Mouse (Mus musculus) heart, adult 11 months (tissue): ENCODE measurements around the gene Kif5a.
"Not testable (repeated sequence)": the region's sequence is repeated elsewhere in the genome, so short reads cannot be mapped to it uniquely, and the experiment has no call there.

ENCODE experiments used
- DNase-seq: peaks from one replicate; pipeline ENCODE4 v3.0.0; 2022

The Kif5a gene

DNA sequence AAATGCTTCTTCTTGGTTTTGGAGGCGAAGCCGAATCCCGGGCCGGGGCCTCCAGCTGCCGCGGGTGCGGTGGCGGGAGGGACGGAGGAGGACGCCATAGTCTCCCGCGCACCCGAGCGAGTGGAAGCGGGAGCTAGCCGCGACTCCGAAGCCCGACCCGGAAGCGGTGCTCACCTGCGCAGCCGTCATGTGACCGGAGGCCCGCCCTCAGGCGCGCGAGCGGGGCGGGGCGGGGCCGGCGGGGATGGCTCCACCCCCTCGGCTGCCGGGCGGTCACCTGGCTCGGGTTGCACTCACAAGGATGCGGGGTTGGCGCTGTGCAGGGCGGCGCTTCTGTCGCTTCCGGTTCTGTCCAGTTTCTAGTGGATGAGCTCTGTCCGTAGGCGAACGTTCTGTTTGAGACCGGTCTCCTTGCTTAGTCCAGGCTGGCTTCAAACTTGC, 51.7 kb downstream of the Kif5a start, which contains the start of gene Pip4k2c:
TSS of gene Pip4k2c (minus strand) at position 172 of the 441 bp plus-strand sequence.
- peak; percentile 99 for DNase-seq

DNA sequence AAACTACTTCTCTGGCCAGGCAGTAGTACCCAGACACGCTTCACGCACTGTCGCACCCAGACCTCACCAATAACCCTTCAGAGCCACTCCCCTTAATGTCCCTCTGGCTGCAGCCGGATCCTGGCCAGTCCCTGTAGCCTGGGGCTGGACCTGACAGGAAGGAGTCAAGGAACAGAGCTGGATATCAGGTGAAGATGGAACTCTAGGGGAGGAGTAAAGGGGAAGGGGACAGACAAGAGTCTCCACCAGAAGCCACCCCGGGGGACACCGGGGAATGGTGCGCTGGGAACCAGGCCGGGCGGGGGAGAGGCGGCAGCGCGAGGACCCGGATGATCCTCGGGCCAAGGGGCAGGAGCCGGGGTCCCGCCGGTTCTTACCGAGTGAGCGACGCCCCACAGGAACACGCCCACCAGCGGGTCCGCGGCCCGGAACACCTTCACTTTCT, 52.2 kb downstream of the Kif5a start:
- DNase-seq = peak; percentile 94

DNA sequence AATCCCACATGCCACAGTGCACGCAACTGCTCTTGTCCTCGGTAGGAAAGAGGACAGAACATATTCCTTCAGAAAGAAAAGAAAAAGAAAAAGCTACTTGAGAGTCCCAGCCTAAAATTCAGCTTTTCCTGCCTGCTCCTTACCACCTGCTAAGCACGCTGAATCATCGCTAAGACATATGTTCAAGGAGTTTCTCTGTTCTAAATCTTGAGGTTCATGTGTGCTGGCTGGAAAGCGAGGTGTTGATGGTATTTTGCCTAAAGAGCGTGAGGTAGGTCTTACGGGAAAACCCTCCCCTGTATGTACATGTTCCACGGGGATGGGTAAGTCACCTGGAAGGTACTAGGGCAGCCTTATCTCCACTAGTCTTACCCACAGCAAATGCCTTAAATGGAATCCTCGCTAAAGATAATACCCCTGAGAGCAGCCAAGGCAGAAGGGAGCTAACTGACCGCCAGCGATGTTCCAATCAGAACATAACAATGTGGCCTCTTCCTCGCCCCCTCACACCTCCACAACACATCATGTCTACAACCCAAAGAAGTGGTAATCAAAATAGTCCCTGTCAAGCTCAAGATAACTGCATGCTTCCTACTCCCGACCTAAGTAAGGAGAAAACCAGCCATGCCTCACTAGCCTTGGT, 53.1 kb downstream of the Kif5a start:
- no peak for DNase-seq

DNA sequence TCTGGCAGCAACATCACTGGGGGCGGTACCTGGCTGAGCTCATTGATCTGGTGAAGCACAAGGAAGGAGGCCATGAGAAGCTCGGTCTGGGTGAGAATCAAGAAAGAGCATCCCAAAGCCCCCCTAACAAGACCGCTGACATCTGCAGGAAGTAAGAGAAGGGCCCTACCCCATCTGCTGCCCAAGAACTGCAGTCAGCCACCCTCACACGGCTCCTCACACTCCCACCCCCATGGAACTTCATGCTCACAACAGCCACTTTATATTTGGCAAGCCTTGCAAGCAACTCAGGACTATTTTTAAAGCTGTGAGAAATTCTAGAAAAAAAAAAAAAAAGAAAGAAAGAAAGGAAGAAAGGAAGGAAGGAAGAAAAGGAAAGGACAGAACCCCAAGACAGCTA, 54.2 kb downstream of the Kif5a start:
- no peak for DNase-seq

DNA sequence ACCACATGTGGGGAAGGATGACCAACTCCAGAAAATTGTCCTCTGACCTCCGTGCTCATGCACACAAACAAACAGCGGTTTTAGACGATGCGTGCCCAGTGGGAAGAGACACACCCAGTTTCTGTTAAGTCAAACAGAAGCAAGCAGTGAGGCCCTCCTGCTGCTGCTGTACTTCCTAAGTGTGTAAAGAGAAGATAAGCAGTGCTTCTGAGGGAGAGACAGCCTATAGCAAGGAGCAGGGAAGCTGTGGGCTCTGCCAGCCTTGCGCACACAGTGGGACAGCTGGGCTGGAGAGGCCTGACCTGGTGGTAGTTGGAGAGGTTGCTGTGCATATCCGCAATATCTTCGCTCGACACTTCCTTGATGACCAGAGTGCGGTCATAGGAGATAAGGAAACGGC, 57.8 kb downstream of the Kif5a start:
- no peak for DNase-seq

DNA sequence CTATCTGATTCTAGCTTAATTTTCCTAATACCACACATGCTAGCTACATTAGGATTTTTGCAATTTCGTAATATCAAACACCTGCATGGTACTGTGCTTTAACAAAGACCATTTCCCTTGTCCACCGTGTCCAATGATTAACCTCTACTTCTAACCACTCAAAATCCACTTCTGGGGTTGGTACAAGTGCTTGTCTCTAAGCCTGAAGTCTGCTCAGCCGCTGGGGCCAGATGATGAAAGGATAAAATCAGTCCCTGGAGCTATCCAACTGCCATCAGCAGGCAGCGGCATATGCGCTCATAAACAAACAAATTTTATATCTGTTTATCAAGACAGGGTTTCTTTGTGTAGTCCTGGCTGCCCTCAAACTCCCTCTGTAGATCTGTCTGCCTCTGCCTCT, 58.6 kb downstream of the Kif5a start:
- no peak for DNase-seq

DNA sequence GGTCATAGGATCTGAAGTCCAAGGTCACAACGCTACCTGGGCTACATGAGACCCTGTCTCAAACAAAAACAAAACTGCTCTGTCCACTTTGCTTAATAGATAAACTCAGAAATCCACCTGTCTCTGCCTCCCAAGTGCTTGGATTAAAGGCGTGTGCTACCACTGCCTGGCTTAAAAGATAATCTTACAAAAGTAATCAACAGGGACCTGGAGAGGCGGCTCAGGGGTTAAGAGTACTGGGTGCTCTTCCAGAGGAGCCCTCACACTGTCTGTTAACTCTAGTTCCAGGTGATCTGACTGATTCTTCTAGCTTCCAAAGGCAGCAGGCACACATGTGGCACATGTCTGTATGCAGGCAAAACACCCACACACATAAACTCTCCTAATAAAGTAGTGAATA, 60.0 kb downstream of the Kif5a start:
- DNase-seq = no peak

DNA sequence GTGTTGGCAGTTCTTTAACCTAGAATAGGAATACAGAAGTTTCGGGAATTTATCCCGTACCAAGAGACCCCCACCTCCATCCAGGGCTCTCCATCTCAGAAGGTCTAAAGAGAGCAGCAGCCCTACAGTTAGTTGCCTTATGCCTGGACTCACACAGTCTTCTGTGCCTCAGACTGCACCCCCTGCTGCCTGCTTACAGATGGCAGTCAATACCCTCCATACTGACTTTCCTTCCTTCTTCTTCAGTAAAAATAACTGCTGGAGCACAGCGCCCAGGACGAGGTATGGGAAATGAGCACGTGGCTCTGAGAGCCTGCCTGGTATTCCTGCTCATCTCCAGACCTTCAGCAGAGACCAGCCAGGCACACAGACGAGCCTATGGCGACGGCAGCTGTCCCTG, 62.9 kb downstream of the Kif5a start:
- peak; percentile 85 for DNase-seq

DNA sequence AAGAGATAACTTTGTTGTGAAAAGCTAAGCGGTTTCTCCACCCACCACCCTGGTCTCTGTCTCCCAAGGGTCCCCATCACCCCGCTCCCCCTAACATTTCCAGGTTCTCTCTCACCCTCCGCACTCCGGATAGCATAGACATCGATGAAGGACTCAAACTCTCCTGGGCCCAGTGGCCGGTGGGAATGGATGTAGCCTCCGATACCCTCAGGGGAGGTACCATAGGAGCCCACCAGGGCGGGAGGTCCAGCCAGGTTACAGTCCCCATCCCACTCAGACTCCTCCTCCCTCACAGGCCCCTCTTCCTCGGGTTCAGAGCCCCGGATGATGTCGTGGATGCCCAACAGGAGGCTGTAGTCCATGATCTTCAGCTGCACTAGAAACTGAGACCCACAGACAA, 63.7 kb downstream of the Kif5a start:
- peak; percentile 93 for DNase-seq

DNA sequence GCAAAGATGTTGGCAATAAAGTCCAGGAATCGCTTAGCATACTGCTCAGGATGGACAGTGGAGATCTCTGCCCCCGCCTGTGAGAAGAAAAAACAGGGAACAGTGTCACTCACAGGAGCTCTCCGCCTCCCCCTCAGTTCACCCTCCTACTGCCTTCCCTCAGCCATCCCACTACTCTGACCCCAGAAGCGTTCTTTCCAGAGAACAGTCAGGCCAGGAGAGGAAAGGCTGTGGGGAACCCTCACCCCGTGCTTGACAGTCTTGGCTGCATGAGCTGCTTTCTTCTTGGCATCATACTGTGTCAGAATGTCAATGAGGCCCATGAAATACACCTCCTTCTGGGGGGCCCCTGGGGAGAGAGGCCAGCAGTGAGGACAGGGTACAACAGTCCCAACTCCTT, 64.1 kb downstream of the Kif5a start:
- peak; percentile 92 for DNase-seq

DNA sequence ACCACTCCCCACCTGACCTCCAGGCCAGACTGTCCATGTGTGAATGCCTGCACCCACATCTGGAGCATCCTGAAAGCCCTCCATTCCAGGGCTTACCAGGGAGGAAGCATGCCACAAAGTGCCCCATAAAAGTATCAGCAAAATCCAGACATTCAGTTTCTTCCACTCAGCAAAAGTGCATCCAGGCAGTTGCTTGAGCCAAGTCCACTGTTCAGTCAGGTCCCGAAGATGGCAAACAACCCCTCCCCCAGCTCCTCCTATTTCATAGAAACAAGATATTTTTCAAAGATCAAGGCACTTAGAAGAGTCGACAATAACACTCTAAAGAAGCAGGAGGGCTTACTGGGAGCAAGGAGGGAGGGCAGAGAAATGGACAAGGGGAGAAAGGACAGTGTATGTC, 64.7 kb downstream of the Kif5a start:
- DNase-seq = no peak

DNA sequence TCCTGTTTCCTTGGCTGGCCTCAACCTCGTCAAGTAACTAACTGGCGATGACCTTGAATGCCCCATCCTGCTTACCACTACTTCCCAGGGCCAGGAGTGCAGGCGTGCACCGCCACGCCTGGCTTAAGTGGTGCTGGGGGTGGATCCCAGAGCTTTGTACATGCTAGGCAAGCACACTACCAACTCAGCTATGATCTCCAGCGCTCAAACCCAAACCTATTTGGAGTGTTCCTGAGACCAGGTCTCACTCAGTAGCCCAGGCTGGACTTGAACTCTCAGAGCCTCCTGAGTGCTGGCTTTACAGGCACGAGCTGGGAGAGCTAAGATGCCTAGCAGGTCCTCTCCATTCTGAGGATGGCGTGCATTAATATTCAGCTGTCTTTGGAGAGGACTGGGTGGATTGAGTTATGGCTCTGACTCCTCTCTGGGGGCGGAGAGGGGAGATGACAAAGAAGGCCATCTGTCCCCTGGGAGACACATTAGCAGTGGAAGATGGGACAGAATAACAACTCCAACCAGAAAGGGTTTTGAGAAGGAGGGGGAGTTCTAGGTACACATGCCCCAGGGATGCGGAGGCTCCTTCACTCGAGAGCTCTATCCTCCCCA, 65.5 kb downstream of the Kif5a start:
- DNase-seq = peak; percentile 91

DNA sequence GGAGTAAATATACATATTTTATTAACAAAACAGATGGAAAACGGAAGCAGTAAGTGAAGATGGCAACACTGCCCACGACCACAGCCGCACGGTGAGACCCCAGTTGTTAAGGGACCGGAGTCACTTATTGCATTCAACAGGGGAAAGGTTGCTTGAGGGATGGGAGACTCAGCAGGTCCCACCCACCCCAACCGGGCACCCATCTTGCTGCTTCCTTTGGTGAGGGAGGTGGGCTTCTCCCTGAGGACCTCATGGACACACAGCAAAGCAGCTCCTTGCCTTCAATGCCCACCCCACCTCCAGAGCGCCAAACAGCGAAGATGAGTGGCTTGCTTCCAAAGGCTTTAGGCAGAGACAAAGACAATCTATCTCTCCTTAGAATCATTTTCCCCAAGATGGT, 66.0 kb downstream of the Kif5a start:
- peak; percentile 93 for DNase-seq

DNA sequence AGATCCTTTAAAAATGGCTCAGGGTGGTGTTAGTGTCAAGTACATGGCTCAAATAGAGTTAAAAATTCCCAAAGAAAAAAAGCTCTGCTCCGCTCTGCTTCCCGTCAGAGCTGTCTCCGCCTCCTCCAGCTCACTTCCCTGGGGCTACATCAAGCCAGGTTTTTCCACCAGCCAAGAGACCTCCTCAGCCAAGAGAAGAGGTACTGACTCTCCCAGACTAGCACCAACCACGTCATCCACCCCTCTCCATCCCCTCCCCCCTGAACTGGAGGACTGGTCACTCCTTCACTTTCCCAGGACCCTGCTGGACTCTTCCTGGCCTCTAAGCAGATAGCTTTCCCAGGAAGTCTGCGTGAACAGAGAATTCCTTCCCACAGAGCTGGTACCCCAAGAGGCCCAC, 66.8 kb downstream of the Kif5a start:
- peak; percentile 99 for DNase-seq

DNA sequence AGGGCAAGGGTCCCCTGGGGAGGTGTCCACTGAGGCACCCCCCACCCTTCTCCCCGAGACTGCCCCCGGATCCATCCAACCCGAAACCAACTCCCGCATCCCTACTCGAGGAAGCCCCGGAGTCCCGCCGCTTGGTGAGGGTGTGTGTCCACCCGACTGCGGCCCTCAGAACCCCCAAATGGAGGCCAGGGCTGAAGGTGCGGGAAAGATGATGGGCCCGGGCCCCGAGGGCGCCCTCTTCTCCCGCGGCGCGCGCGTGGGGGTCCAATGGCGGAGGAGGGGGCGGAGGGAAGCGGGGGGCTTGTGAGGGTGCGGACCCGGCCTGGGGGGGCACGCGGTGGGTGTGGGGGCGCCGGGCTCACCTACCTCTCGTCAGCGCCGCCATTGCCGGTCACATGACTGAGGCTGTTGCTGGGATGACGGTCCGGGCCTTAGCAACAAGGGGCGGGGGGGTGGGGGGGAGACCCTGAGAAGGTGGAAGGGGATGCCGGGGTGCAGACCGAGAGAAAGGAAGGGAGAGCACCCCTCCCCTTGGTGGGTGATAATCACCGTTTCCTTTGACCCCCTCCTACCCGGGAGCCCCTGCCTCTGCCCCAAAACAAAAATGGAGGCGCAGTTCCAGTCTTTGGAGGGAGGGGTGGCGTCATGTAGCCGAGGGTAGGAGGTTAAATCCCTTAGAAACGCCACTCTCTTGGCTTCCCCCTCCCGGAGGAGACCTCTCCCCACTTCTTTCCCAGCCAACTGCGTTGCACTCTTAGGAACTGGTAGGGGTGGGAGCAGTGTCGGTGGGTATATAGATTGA, 67.6 kb downstream of the Kif5a start, which contains the start of gene Dtx3:
TSS of gene Dtx3 (minus strand) at position 401 of the 802 bp plus-strand sequence.
- DNase-seq = peak; percentile 97

DNA sequence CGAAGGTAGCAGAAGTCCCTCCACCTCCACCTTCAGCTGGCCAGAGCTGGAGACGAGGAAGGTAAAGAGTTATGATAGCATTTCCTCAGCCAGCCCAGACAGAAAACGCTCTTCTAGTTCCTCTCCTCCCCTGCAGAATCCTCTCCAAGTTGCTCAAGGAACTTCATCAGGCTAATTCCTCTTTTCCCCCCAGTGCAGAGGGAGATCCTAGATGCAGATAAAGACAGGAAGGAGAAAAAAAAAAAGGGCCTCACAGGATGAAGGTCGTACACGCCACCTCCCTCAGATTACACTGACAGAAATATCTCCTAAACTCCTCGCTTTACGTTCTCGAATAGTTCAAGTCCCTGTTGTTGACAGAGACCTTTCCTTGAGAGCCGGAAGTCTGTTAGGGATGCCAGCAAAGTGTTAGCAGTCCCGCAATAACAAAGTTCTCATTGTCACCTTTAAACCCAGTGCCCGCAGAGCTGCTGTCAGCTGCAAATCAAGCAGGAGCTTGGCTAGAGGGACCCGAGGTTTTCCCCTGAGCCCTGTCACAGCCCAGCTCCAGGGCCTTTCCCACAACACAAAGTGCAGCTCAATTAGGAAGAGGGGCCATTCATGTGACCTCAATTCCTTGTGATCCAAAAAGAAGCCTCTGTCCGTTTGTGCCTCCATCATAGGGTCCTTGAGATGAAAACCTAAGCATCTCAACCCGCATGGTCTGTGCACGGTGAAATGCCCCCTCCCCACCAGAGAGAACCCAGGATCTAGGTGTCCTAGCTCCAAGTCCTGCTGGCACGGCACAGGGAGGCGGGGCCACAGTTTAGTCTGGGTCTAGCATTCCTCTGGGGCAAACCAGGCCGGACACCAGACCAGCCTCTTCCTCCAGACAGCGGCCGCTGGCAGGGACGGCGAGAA, 68.5 kb downstream of the Kif5a start:
- peak; percentile 98 for DNase-seq

DNA sequence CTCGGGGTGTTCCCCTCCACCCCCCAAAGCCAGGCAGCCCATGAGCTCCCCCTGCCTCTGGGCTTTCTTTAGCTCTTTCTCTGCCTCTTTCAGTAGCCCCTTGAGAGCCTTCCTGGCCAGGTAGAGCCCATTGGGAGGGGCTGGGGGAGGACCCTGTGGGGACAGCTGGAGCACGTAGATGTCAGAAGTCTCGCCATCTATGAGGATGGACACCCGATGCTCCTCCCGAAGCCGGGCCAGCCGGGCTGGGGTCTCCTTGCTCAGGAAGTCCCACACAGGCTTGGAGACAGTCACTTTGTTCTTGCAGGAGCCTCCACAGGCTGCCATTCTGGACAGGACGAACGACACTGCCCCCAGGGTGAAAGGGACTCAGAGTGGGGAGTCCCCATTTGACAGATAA, 70.1 kb downstream of the Kif5a start:
- peak; percentile 93 for DNase-seq

DNA sequence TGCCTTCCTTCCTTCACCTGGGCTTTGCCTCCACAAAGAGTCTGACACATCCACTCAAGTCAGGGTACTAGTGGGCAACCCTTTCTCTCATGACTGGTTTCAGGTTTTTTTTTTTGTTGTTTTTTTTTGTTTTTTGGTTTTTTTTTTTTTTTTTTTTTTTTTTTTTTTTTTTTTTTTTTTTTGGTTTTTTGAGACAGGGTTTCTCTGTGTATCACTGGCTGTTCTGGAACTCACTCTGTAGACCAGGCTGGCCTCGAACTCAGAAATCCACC, 71.2 kb downstream of the Kif5a start:
- not testable (repeated sequence) for DNase-seq

DNA sequence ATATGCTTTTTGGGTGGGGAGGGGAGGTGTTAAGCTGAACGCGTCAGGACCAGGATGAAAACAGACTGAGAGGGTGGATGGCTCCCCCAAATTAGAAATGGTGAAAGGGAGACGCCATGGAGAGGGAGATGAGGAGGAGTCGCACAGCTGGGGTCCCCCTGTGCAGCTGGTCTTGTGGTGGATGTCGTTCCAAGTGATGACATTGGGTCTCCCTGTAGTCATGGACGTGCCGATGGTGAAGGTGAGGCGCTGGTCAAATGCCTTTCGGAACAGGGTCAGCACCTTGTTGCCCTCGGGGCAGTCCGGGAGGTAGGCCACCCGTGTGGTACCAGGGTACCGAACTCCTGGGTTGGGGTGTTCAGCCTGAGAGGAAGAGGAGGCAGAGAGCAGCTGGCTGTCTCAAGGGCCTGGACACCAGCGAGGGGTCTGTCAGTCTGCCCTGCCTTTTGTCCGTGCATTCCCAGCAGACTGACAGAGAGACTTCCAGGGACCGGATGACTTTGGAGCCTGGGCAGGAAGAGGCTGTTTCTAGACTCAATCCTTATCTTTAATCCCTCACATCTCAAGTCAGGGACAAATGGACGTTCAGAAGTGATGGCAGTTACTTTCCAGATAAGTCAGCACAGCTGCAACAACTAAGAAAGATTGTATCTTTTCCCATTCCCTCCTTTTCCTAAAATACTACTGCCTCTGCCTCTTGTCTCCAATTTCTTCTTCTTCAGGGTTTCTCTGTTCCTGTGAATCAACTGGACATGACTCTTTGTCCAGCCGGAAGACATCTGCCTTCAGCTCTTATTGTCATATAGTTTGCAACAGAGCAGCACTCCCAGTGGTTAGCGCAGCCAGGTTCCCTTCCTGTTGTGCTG, 71.7 kb downstream of the Kif5a start:
- DNase-seq = peak; percentile 94

DNA sequence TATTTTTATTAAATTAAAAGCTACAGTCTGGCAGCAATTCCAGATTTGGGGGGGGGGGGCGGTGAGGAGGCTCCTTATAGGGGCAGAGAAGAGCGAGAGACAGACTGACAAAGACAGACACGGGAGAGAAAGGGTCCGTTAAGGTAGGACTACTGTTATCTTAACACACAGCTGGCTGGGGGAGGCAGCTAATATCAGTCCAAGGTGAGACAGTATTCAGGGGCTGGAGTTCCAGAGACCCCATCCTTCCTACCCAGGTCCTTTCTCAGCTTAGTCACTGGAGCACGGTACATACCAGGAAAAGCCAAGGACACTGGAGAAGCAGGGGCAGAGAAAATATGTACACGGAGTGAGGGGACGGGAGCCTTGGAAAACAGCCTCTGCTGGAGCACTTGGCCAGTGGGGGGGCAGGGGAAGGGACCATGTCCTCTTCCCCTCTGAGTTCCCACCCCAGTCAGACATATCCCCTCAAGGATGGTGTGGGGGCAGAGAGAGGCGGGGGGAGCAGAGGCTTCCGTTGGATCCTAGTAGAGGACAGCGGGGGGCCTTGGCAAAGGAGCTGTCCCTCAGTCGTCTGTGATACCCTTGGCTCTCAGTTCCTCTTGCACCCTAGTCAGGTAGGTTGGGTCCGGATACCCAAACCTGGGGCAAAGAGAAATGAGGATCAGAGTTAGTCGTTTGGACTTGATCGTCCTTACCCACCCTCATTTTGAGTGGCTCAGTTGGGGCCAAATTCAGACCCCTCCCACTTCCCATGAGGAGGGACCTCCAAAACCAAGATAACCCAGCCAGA, 72.6 kb downstream of the Kif5a start:
- DNase-seq = peak; percentile 93
